Mouse (Mus musculus) midbrain, embryonic 10.5 days (tissue): ENCODE measurements around the gene Psmd12. TPM values are rescaled to one million over a fixed set of nuclear protein-coding genes. Genes with fewer than 3 reads are reported as not detected.

Experiments used
- DNase-seq: peaks from one replicate; pipeline ENCODE4 v3.0.0-alpha.2; 2017; ENCODE audit warnings: low spot score
- H3K27ac ChIP-seq: fragments of 300-500 bp; sonication (generic); replicated peaks from 2 replicates; pipeline ENCODE4 v1.5.1; 2016; ENCODE audit warnings: mild to moderate bottlenecking
- H3K27me3 ChIP-seq: fragments of 300-500 bp; sonication (generic); 2 replicates; pipeline ENCODE4 v1.6.1; 2016; ENCODE audit warnings: low read depth, mild to moderate bottlenecking; ENCODE audit not compliant: poor library complexity, severe bottlenecking
- H3K36me3 ChIP-seq: fragments of 300-500 bp; sonication (generic); 2 replicates; pipeline ENCODE4 v1.6.1; 2016; ENCODE audit warnings: mild to moderate bottlenecking, moderate library complexity
- H3K4me1 ChIP-seq: fragments of 300-500 bp; sonication (generic); 2 replicates; pipeline ENCODE4 v1.6.1; 2016
- H3K4me3 ChIP-seq: fragments of 300-500 bp; sonication (generic); 2 replicates; pipeline ENCODE4 v1.5.1; 2016; ENCODE audit warnings: mild to moderate bottlenecking, moderate library complexity
- H3K9me3 ChIP-seq: fragments of 300-500 bp; sonication (generic); replicated peaks from 2 replicates; pipeline ENCODE4 v1.6.1; 2016; ENCODE audit warnings: mild to moderate bottlenecking
- WGBS: fragments of 180-500 bp; shearing (Covaris S2); methylation state at CpG from one replicate; pipeline ENCODE4 v1.1.7; 2016; 5-methylcytosine and 5-hydroxymethylcytosine counted together
- polyA plus RNA-seq: library from polyadenylated mRNA; unstranded; fragments of >200 nt; fragmentation: Nextera tagmentation; extraction: Ambion mirVana; gene quantifications from 2 replicates; pipeline ENCODE4 v1.2.1, GENCODE M21; 2016

Gene Psmd12
- polyA plus RNA-seq, 1 experiment from 2014 or later, result 237 TPM

DNA sequence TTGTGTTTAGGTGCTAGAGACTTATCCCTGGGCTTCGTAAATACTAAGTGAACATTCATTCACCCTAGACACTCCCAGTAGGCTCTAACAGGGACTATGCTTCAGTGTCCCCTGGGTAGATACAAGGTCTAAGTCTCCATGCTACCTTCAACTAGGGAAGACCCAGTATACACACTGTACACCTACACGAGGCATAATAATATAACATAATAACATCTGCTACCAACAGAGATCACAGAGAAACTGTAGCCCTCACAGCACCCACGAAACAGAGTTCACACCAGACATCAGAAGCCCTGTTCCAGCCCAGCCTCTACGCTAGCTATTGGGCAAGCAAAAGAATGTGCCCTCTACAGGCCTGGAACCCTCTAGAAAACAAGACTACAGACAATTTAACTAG is 14.2 kb upstream of the Psmd12 start:
- Histone ChIP-seq H3K4me3 (no peak overlapping the region), H3K9me3 (peaks cover 4% of the 10 kb centered on the region; the same call in 1 of the 2 replicates), H3K4me1 (peaks cover 25% of the 10 kb centered on the region), H3K27me3 (no peaks in the 10 kb centered on the region), H3K27ac (no peak overlapping the region), H3K36me3 (peaks cover 22% of the 10 kb centered on the region)
- DNase-seq, result no peak
- 94% methylated on average over 4 of the region's 4 CpGs for WGBS

DNA sequence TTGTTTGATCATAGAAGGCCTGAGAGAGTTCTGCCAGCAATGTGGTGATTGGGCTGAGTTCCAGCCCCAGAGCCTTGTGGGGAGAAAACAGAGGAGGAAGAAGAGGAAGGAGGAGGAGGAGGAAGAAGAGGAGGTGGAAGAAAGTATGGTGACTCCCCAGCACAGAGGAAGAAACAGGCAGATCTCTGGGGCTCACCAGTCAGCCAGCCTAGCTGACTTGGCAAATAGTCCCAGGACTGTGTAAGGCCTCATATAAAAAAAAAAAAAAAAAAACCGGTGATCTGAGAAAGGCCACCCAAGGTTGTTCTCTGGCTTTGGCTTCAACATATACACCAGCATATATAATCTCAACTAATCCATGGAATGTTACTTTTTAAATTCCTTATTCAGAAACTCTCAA is 13.3 kb upstream of the Psmd12 start:
- H3K4me3 ChIP-seq, result no peak overlapping the region
- WGBS, result 79% methylated on average over 1 of the region's 1 CpGs
- DNase-seq, result no peak
- no peak overlapping the region for H3K27ac ChIP-seq
- peaks cover 27% of the 10 kb centered on the region for H3K4me1 ChIP-seq
- peaks cover 20% of the 10 kb centered on the region for H3K36me3 ChIP-seq
- peaks cover 4% of the 10 kb centered on the region; the same call in 1 of the 2 replicates for H3K9me3 ChIP-seq
- no peaks in the 10 kb centered on the region for H3K27me3 ChIP-seq

DNA sequence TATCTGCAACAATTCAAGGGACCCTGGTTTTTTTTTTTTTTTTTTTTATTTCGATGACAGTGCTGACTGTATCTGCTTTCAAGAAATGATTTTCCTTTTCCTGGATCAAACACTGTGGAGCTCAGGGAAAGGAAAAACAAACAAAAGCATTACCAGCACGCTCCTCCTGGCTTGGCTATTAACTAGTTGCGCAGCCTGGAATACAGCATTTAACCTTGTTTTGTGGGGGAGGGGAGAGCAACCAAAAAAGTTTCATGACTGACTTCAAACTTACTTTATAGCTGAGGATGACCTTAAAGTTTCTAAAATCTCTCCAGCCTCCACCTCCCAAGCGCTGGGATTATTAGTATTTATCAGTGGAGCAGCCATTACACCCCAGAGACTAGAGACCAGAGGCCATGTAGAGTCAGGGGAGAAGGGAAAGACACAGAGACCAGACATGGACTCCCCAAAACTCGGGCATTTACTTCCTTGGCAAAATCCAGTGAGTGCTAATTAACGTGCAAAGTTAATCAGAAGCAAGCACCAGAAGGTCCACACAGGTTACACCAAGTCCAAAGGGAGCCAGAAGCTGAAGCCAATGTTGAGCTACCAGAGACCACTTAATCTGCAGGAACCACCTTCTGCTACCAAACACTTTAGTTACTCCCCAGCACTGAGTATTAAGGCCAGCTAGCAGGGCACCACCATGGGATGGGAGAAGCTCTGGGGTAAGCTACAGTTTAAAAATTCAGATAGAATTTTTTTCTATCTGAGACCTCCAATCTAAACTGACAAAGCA is 12.5 kb upstream of the Psmd12 start:
- peaks cover 13% of the 10 kb centered on the region for H3K36me3 ChIP-seq
- H3K27me3 ChIP-seq, result no peaks in the 10 kb centered on the region
- peaks cover 4% of the 10 kb centered on the region; the same call in 1 of the 2 replicates for H3K9me3 ChIP-seq
- 78% methylated on average over 6 of the region's 6 CpGs for WGBS
- no peak for DNase-seq
- H3K4me1 ChIP-seq, result peaks cover 35% of the 10 kb centered on the region
- no peak overlapping the region for H3K27ac ChIP-seq
- H3K4me3 ChIP-seq, result no peak overlapping the region

GRCm38 (mm10) chr11:107468252-107469030 is 10.8 kb upstream of the Psmd12 start:
- peak overlapping the region; percentile 87 for H3K4me3 ChIP-seq
- DNase-seq, result peak; percentile 19
- no peaks in the 10 kb centered on the region for H3K9me3 ChIP-seq
- no peaks in the 10 kb centered on the region for H3K27me3 ChIP-seq
- 22% methylated on average over 16 of the region's 16 CpGs for WGBS
- peaks cover 3% of the 10 kb centered on the region for H3K36me3 ChIP-seq
- peaks cover 40% of the 10 kb centered on the region for H3K4me1 ChIP-seq
- H3K27ac ChIP-seq, result peak overlapping the region; percentile 90

GRCm38 (mm10) chr11:107469031-107469522 is 10.2 kb upstream of the Psmd12 start:
- peak; percentile 84 for DNase-seq
- Histone ChIP-seq H3K27me3 (no peaks in the 10 kb centered on the region), H3K36me3 (no peaks in the 10 kb centered on the region; the same call in 1 of the 2 replicates), H3K9me3 (no peaks in the 10 kb centered on the region), H3K4me1 (peaks cover 39% of the 10 kb centered on the region), H3K27ac (peak overlapping the region; percentile 90), H3K4me3 (peak overlapping the region; percentile 87)
- under 1% methylated on average over 38 of the region's 38 CpGs for WGBS

DNA sequence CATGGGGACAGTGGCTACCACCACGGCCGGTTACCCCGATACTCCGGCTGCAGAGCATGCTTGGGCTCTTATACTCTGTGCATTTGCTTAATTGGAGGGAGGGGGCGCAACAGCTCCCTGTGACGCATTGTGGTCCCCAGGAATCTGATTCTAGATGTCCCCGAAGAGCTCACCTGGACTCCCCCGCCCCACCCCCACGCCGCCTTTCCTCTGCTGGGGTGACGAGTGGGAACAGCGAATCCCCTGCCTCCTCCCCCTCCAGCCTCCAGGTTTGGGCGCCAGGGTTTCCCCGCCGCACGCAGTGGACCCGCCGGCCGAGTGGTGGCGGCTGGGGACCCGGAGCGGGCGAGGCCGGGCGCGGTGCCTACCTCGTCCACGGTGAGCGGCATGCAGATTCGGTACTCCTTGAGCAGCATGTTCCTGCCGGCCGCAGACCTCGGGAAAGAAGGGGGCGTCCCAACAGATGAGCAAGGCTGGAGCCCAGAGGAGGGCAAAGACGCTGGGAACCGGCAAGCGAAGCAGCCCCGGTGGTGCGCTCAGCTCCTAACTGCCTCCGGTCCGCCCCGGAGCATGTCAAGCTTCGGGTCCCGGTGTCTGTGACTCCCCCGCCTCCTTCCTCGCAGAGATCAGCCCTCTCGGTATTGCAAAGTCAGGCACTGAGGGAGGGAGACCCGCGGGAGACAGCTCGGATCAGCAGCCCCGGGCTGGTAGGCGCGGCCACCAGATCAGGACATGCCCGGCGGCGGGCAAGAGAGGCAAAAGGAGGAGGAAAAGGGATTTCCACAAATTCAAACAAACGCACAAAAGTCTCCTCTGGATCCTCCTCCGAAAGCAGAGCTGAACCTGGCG is 9.5 kb upstream of the Psmd12 start:
- no peaks in the 10 kb centered on the region for H3K27me3 ChIP-seq
- no peaks in the 10 kb centered on the region; the same call in 1 of the 2 replicates for H3K36me3 ChIP-seq
- peaks cover 37% of the 10 kb centered on the region for H3K4me1 ChIP-seq
- H3K27ac ChIP-seq, result peak overlapping the region; percentile 90
- WGBS, result under 1% methylated on average over 59 of the region's 59 CpGs
- H3K9me3 ChIP-seq, result no peaks in the 10 kb centered on the region
- peak overlapping the region; percentile 87 for H3K4me3 ChIP-seq
- peak; percentile 70 for DNase-seq

- peak within 1 kb of the TSS; percentile 90 for H3K27ac ChIP-seq
- no peaks in the 10 kb centered on the region for H3K9me3 ChIP-seq
- under 1% methylated on average over 37 of the region's 37 CpGs for WGBS
- H3K36me3 ChIP-seq, result no peaks in the 10 kb centered on the region
- peak; percentile 90 for DNase-seq
- H3K4me1 ChIP-seq, result peaks cover 37% of the 10 kb centered on the region
- H3K4me3 ChIP-seq, result peak within 1 kb of the TSS; percentile 87
- H3K27me3 ChIP-seq, result no peaks in the 10 kb centered on the region
Measured at GRCm38 (mm10) chr11:107470521-107471041, 8.7 kb upstream of the Psmd12 start, which contains the start of gene Pitpnc1. Gene Pitpnc1 (minus strand): TSS chr11:107470699.

GRCm38 (mm10) chr11:107471071-107471720 is 8.1 kb upstream of the Psmd12 start:
- no peak for DNase-seq
- peak overlapping the region; percentile 87 for H3K4me3 ChIP-seq
- WGBS, result 13% methylated on average over 11 of the region's 11 CpGs
- no peaks in the 10 kb centered on the region for H3K36me3 ChIP-seq
- H3K27me3 ChIP-seq, result no peaks in the 10 kb centered on the region
- peak overlapping the region; percentile 90 for H3K27ac ChIP-seq
- H3K4me1 ChIP-seq, result peaks cover 37% of the 10 kb centered on the region
- H3K9me3 ChIP-seq, result no peaks in the 10 kb centered on the region

DNA sequence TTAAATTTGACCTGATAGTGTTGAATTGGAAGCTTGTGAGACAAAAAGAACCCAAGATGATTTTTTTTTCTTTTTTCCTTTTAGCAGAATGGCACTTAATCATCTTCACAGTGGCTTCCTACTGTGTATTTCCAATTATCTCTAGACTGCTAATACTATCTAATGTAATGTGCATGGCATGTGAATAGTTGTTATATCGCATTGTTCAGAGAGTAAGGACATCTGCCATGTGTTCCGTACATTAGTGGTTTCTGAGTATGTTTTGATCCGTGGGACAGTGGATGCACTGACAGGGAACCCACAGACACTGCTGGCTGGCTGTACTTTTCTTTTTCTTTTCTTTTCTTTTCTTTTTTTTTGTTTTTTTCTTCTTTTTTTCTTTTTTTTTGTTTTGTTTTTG is 7.0 kb upstream of the Psmd12 start:
- H3K4me1 ChIP-seq, result peaks cover 32% of the 10 kb centered on the region
- no peak for DNase-seq
- H3K9me3 ChIP-seq, result no peaks in the 10 kb centered on the region
- WGBS, result 94% methylated on average over 3 of the region's 3 CpGs
- no peaks in the 10 kb centered on the region for H3K27me3 ChIP-seq
- H3K36me3 ChIP-seq, result no peaks in the 10 kb centered on the region
- no peak overlapping the region for H3K27ac ChIP-seq
- no peak overlapping the region for H3K4me3 ChIP-seq

DNA sequence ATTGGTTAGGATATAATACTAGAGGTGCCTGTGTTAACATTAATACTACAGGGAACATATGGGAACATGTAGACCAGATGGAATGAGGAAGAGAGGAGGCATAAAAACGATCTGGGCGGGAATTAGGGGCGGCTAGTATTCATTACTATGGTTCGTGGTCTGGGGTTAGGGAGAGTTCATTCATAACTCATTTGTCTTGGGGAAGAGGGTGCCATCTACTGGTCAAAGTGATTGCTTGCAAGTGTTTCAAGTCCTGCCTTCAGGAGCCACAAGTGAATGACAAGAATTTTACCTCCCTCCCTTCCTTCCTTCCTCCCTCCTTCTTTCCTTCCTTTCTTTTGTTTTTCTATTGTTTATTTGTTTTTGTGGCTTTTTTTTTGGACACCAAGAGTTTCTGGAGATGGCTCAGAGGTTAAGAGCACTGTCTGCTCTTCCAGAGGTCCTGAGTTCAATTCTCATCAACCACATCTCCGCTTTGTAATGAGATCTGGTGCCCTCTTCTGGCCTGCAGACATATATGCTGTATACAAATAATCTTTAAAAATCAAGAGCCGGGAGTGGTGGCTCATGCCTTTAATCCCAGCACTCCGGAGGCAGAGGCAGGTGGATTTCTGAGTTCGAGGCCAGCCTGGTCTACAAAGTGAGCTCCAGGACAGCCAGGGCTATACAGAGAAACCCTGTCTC is 6.0 kb upstream of the Psmd12 start:
- 26% methylated on average over 8 of the region's 8 CpGs for WGBS
- DNase-seq, result peak; percentile 48
- no peak overlapping the region for H3K4me3 ChIP-seq
- H3K27me3 ChIP-seq, result no peaks in the 10 kb centered on the region
- no peaks in the 10 kb centered on the region for H3K9me3 ChIP-seq
- H3K4me1 ChIP-seq, result peaks cover 27% of the 10 kb centered on the region
- no peak overlapping the region for H3K27ac ChIP-seq
- no peaks in the 10 kb centered on the region for H3K36me3 ChIP-seq

- peak overlapping the region; percentile 91 for H3K27ac ChIP-seq
- WGBS, result 1% methylated on average over 10 of the region's 10 CpGs
- H3K4me1 ChIP-seq, result peaks cover 18% of the 10 kb centered on the region
Measured at GRCm38 (mm10) chr11:107479862-107480203, 549 bp downstream of the Psmd12 start.

More at GRCm38 (mm10) chr11:107479862-107480203, 549 bp downstream of the Psmd12 start:
- Histone ChIP-seq H3K4me3 (peak overlapping the region; percentile 72), H3K9me3 (no peaks in the 10 kb centered on the region), H3K36me3 (peaks cover 9% of the 10 kb centered on the region), H3K27me3 (no peaks in the 10 kb centered on the region)
- no peak for DNase-seq
